Mouse (Mus musculus): ENCODE results near the gene Gm17359.

GRCm38 (mm10) chr3:79438276-79438675 lies 101.8 kb downstream of the Gm17359 start:
- TF ChIP-seq CTCF (IDR thresholded peaks at IDR 0.05; ENCODE audit: control insufficient read depth, insufficient read depth, insufficient replicate concordance, low read depth, low read length), result no peak
- no peak for TF ChIP-seq POLR2A (IDR thresholded peaks at IDR 0.05; ENCODE audit: control insufficient read depth, low read depth, low read length)

Data from testis, adult 2 months (tissue).